Mouse (Mus musculus) limb, embryonic 12.5 days (tissue): ENCODE measurements around the gene Nrxn2. TPM values are rescaled to one million over a fixed set of nuclear protein-coding genes. Genes with fewer than 3 reads are reported as not detected.

ENCODE experiments used
- ATAC-seq: fragments of 200-750 bp; cut with Nextera tagmentation; 2 replicates; pipeline ENCODE4 v1.8.0; 2017; ENCODE audit warnings: low read depth, moderate TSS enrichment; ENCODE audit not compliant: insufficient number of reproducible peaks, insufficient read depth, low FRiP score, low TSS enrichment
- H3K27ac ChIP-seq: fragments of 300-500 bp; sonication (generic); 2 replicates; pipeline ENCODE4 v1.5.1; 2016; ENCODE audit warnings: mild to moderate bottlenecking, moderate library complexity
- H3K27me3 ChIP-seq: fragments of 300-500 bp; sonication (generic); 2 replicates; pipeline ENCODE4 v1.6.1; 2016; ENCODE audit warnings: mild to moderate bottlenecking, moderate library complexity
- H3K36me3 ChIP-seq: fragments of 300-500 bp; sonication (generic); 2 replicates; pipeline ENCODE4 v1.6.1; 2016; ENCODE audit warnings: mild to moderate bottlenecking, moderate library complexity
- H3K4me1 ChIP-seq: fragments of 300-500 bp; sonication (generic); replicated peaks from 2 replicates; pipeline ENCODE4 v1.6.1; 2016
- H3K4me2 ChIP-seq: fragments of 300-500 bp; sonication (generic); 2 replicates; pipeline ENCODE4 v1.6.1; 2016; ENCODE audit warnings: mild to moderate bottlenecking, moderate library complexity
- H3K4me3 ChIP-seq: fragments of 300-500 bp; sonication (generic); replicated peaks from 2 replicates; pipeline ENCODE4 v1.5.1; 2016; ENCODE audit warnings: mild to moderate bottlenecking
- H3K9ac ChIP-seq: fragments of 300-500 bp; sonication (generic); replicated peaks from 2 replicates; pipeline ENCODE4 v1.6.1; 2016; ENCODE audit warnings: mild to moderate bottlenecking, moderate library complexity
- H3K9me3 ChIP-seq: fragments of 300-500 bp; sonication (generic); 2 replicates; pipeline ENCODE4 v1.6.1; 2016; ENCODE audit warnings: mild to moderate bottlenecking, moderate library complexity
- WGBS: fragments of 180-500 bp; shearing (Covaris S2); methylation state at CpG from one replicate; pipeline ENCODE4 v1.1.7; 2016; 5-methylcytosine and 5-hydroxymethylcytosine counted together
- polyA plus RNA-seq: library from polyadenylated mRNA; unstranded; fragments of >200 nt; fragmentation: Nextera tagmentation; extraction: Ambion mirVana; gene quantifications from 2 replicates; pipeline ENCODE4 v1.2.1, GENCODE M21; 2016

The Nrxn2 gene
- polyA plus RNA-seq, 1 experiment from 2014 or later, result 2.4 TPM

DNA sequence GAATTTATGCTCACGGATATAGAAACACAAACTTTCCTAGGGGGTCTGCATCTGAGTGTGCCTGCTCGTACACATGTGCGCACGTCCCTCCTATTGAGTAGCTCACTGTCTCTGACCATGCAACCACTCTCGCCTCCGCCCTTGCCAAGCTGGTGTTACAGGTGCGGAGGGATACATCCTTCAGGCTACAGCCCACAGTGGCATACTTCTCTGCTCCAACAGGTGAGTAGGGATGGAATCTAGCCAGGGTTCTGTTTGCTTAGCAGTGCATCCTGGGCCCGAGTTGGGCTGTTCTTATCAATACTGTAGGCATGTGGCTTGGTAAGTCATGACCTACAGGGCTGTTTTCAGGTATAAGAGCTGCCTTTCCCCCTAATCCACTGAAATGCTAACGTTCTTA lies 107.5 kb downstream of the Nrxn2 start:
- 91% methylated on average over 9 of the region's 9 CpGs for WGBS
- Histone ChIP-seq H3K4me1 (peaks cover 4% of the 10 kb centered on the region; the same call in 1 of the 2 replicates), H3K4me3 (no peak overlapping the region), H3K27ac (no peak overlapping the region), H3K36me3 (no peaks in the 10 kb centered on the region), H3K9ac (no peak overlapping the region), H3K27me3 (peaks cover 17% of the 10 kb centered on the region), H3K4me2 (no peak overlapping the region), H3K9me3 (no peaks in the 10 kb centered on the region)
- no peak for ATAC-seq

- Histone ChIP-seq H3K27ac (no peak overlapping the region), H3K4me3 (no peak overlapping the region), H3K4me1 (peaks cover 18% of the 10 kb centered on the region), H3K36me3 (no peaks in the 10 kb centered on the region), H3K4me2 (no peak overlapping the region), H3K27me3 (peaks cover 32% of the 10 kb centered on the region), H3K9me3 (no peaks in the 10 kb centered on the region), H3K9ac (no peak overlapping the region)
- whole genome bisulfite sequencing, result 88% methylated on average over 3 of the region's 3 CpGs
- no peak for ATAC-seq
Measured at GRCm38 (mm10) chr19:6527439-6527838, 108.9 kb downstream of the Nrxn2 start.

GRCm38 (mm10) chr19:6527839-6528531 lies 109.5 kb downstream of the Nrxn2 start:
- no peak overlapping the region for H3K4me3 ChIP-seq
- no peak overlapping the region for H3K27ac ChIP-seq
- H3K9me3 ChIP-seq, result no peaks in the 10 kb centered on the region
- H3K36me3 ChIP-seq, result no peaks in the 10 kb centered on the region
- H3K4me1 ChIP-seq, result peaks cover 22% of the 10 kb centered on the region
- ATAC-seq, result no peak
- H3K27me3 ChIP-seq, result peaks cover 37% of the 10 kb centered on the region
- WGBS, result 86% methylated on average over 17 of the region's 17 CpGs
- no peak overlapping the region for H3K9ac ChIP-seq
- no peak overlapping the region for H3K4me2 ChIP-seq

- Histone ChIP-seq H3K36me3 (no peaks in the 10 kb centered on the region), H3K27me3 (peaks cover 51% of the 10 kb centered on the region), H3K4me3 (no peak overlapping the region), H3K9ac (no peak overlapping the region), H3K4me2 (peak overlapping the region; percentile 8; the same call in 1 of the 2 replicates), H3K9me3 (no peaks in the 10 kb centered on the region), H3K27ac (no peak overlapping the region), H3K4me1 (peaks cover 22% of the 10 kb centered on the region)
- no peak; the same call in 1 of the 2 replicates for ATAC-seq
- WGBS, result 54% methylated on average over 14 of the region's 14 CpGs
Measured at GRCm38 (mm10) chr19:6529265-6529985, 110.9 kb downstream of the Nrxn2 start.

DNA sequence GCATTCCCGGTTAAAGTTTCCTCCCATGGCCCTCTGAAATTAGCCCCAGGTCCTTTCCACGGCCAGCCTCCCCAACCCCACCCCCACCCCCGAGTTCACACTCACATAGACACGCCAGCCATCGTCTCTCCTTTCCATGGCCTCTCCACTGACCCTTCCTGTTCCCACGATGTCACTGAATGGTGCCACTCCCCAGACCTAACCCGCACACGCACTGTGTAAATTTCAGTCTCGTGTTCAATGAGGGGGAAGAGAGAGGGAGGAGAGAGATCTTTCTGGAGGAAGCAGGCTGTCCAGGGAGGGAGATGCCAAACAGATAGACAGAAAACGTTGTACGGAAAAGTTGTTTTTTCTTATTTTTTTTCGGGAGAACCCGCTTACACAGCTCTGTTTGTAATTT lies 111.8 kb downstream of the Nrxn2 start:
- 28% methylated on average over 13 of the region's 13 CpGs for WGBS
- peaks cover 61% of the 10 kb centered on the region for H3K27me3 ChIP-seq
- no peak overlapping the region for H3K27ac ChIP-seq
- H3K9me3 ChIP-seq, result no peaks in the 10 kb centered on the region
- peaks cover 22% of the 10 kb centered on the region for H3K4me1 ChIP-seq
- no peaks in the 10 kb centered on the region for H3K36me3 ChIP-seq
- no peak overlapping the region for H3K4me3 ChIP-seq
- H3K4me2 ChIP-seq, result no peak overlapping the region
- no peak for ATAC-seq
- no peak overlapping the region for H3K9ac ChIP-seq

GRCm38 (mm10) chr19:6531011-6531631 lies 112.6 kb downstream of the Nrxn2 start:
- Histone ChIP-seq H3K27ac (no peak overlapping the region), H3K4me3 (peak overlapping the region; percentile 46), H3K9me3 (no peaks in the 10 kb centered on the region), H3K4me2 (peak overlapping the region; percentile 79), H3K36me3 (no peaks in the 10 kb centered on the region), H3K4me1 (peaks cover 22% of the 10 kb centered on the region), H3K9ac (peak overlapping the region; percentile 50), H3K27me3 (peaks cover 68% of the 10 kb centered on the region)
- no peak for ATAC-seq
- 2% methylated on average over 56 of the region's 56 CpGs for WGBS

GRCm38 (mm10) chr19:6531832-6532471 lies 113.4 kb downstream of the Nrxn2 start:
- under 1% methylated on average over 36 of the region's 36 CpGs for WGBS
- ATAC-seq, result no peak
- Histone ChIP-seq H3K9me3 (no peaks in the 10 kb centered on the region), H3K27ac (no peak overlapping the region), H3K27me3 (peaks cover 76% of the 10 kb centered on the region), H3K4me2 (peak overlapping the region; percentile 79), H3K4me3 (peak overlapping the region; percentile 46), H3K4me1 (peaks cover 22% of the 10 kb centered on the region), H3K9ac (peak overlapping the region; percentile 50), H3K36me3 (no peaks in the 10 kb centered on the region)

DNA sequence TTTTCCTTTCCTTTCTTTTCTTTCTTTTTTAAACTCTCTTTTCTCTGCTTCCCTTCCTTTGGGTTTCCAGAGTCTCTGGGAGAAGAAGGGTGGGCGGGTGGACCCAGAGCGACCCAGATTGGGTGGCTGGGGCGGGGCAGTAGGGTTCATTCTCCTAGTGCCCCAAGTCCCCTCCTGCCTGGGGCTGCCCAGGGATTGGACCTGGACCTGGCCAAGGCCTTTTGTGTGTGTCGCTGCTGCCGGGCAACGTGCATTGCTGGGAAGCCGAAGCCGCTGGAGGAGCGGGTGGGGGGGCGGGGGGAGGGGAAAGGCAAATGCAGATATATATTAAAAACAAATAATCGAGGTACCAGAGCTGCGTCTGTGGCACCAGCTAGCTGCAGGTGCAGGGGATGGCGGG lies 114.1 kb downstream of the Nrxn2 start:
- no peak overlapping the region for H3K9ac ChIP-seq
- H3K27ac ChIP-seq, result no peak overlapping the region

GRCm38 (mm10) chr19:6533290-6534117 lies 115.0 kb downstream of the Nrxn2 start:
- H3K27me3 ChIP-seq, result peaks cover 83% of the 10 kb centered on the region

More for the DNA sequence above, 114.1 kb downstream of the Nrxn2 start:
- WGBS, result 10% methylated on average over 13 of the region's 13 CpGs
- Histone ChIP-seq H3K4me1 (peaks cover 22% of the 10 kb centered on the region), H3K9me3 (no peaks in the 10 kb centered on the region), H3K36me3 (no peaks in the 10 kb centered on the region), H3K4me2 (peak overlapping the region; percentile 79), H3K27me3 (peaks cover 81% of the 10 kb centered on the region), H3K4me3 (no peak overlapping the region; the same call in 1 of the 2 replicates)
- ATAC-seq, result no peak

DNA sequence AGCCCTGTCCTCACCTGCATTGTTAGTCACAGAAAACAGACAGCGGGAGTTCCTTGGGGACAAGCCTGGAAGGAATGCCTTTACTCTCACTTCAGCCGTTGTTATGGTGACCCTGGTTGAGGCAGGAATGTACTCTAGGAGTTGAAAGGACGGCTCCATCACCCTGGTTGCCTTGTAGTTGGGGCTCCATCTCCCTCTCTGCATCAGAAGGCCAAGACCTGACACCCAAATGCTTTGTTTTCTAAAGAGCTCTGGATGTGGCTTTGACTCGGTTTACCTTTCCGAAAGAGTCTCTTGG lies 115.5 kb downstream of the Nrxn2 start:
- Histone ChIP-seq H3K4me2 (no peak overlapping the region), H3K36me3 (no peaks in the 10 kb centered on the region), H3K9me3 (no peaks in the 10 kb centered on the region), H3K27me3 (peaks cover 87% of the 10 kb centered on the region), H3K4me3 (no peak overlapping the region), H3K27ac (no peak overlapping the region), H3K4me1 (peaks cover 22% of the 10 kb centered on the region), H3K9ac (no peak overlapping the region)
- 57% methylated on average over 5 of the region's 5 CpGs for WGBS
- ATAC-seq, result no peak

More at GRCm38 (mm10) chr19:6533290-6534117, 115.0 kb downstream of the Nrxn2 start:
- H3K36me3 ChIP-seq, result no peaks in the 10 kb centered on the region
- ATAC-seq, result no peak
- no peak overlapping the region for H3K4me3 ChIP-seq
- H3K9me3 ChIP-seq, result no peaks in the 10 kb centered on the region
- WGBS, result 82% methylated on average over 11 of the region's 11 CpGs
- no peak overlapping the region for H3K4me2 ChIP-seq
- no peak overlapping the region for H3K9ac ChIP-seq
- no peak overlapping the region for H3K27ac ChIP-seq
- H3K4me1 ChIP-seq, result peaks cover 22% of the 10 kb centered on the region
